Mouse (Mus musculus): Measurements from ENCODE around the gene Slc35e3. TPM values are rescaled to one million over a fixed set of nuclear protein-coding genes. Genes with fewer than 3 reads are reported as not detected.

The Slc35e3 gene
- polyA plus RNA-seq, 2 experiments = 1.3 to 1.7 TPM

DNA sequence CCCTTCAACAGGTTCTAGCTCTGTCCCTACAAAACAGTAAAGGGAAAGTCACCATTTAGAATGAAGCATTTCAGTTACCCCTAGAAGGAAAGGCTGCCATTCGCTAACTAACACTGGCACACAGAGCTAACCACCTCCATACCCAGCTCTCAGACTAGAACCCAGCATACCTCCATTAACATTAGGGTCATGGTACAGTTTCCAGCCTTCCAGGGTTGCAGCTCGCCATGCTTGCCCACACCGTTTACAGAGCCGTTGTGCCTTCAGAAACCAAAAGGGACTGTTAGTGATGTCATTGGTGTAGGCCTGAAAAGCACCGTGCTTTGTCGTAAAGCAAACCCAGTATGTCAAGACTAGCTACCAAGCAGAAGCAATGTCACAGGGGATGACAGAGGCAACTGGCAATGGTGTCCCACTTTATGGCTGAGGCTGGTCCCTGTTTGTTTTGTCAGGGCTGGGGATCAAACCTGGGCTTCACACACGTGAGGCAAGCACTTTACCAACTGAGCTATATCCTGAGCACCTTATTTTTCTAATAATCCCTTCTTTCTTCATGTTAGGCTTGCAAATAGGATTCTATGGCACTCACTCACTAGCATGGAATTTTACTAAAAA is 27.0 kb upstream of the Slc35e3 start:
- 88% methylated on average over 7 of the region's 7 CpGs for WGBS (ENCODE audit: insufficient replicate concordance)
- Histone ChIP-seq H3K9me3 (ENCODE audit: control insufficient read depth, low read length) (no peaks in the 10 kb centered on the region), H3K36me3 (replicated peaks; ENCODE audit: control insufficient read depth, insufficient read depth, low read depth) (peaks cover 68% of the 10 kb centered on the region), H3K4me1 (replicated peaks; ENCODE audit: control insufficient read depth in 2 of 2, insufficient read depth in 2 of 2, low read length in 1 of 2) (no peaks in the 10 kb centered on the region), H3K4me2 (ENCODE audit: low read depth) (no peak overlapping the region), H3K27me3 (ENCODE audit: control insufficient read depth, insufficient read depth, low read length) (no peaks in the 10 kb centered on the region), H3K4me3 (ENCODE audit: insufficient read depth in 1 of 2, low read depth in 2 of 2, low read length in 2 of 2) (no peak overlapping the region), H3K27ac (no peak overlapping the region), H3K9ac (replicated peaks) (no peak overlapping the region)
- ATAC-seq (ENCODE audit: insufficient read depth) (no peak), DNase-seq (ENCODE audit: low read depth in 3 of 3, low spot score in 3 of 3) (no peak)
- TF ChIP-seq EP300 (IDR thresholded peaks at IDR 0.05; ENCODE audit: low read depth) = no peak
- no peak for TF ChIP-seq CTCF (IDR thresholded peaks at IDR 0.05; ENCODE audit: low read depth)

GRCm38 (mm10) chr10:117772364-117773105 is 26.4 kb upstream of the Slc35e3 start:
- H3K36me3 ChIP-seq (replicated peaks; ENCODE audit: control insufficient read depth, insufficient read depth, low read depth) = peaks cover 68% of the 10 kb centered on the region
- no peak for DNase-seq (ENCODE audit: low read depth in 3 of 3, low spot score in 3 of 3)
- no peak for ATAC-seq (ENCODE audit: insufficient read depth)

DNA sequence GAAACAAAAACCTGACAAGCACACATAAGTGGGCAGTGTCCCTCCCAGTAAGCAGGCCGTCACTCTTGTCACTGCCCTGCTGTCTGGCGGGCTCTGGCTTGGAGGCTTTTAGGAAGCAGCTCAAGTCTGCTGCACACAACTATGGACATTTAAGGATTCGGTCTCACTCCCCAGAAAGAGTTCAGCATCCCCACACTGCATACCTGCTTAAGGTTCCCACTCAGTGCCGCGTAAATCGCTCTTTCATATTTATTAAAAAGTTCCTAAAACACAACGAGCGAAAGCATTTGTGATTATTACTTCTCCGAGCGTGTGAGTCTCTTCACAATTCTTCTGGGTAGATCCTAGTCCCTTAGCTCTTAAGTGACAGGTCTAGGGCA is 25.0 kb upstream of the Slc35e3 start:
- Histone ChIP-seq H3K4me3 (ENCODE audit: insufficient read depth in 1 of 2, low read depth in 2 of 2, low read length in 2 of 2) (no peak overlapping the region), H3K4me1 (replicated peaks; ENCODE audit: control insufficient read depth in 2 of 2, insufficient read depth in 2 of 2, low read length in 1 of 2) (no peaks in the 10 kb centered on the region), H3K27me3 (ENCODE audit: control insufficient read depth, insufficient read depth, low read length) (no peaks in the 10 kb centered on the region), H3K27ac (no peak overlapping the region), H3K9me3 (ENCODE audit: control insufficient read depth, low read length) (no peaks in the 10 kb centered on the region), H3K4me2 (ENCODE audit: low read depth) (no peak overlapping the region), H3K9ac (replicated peaks) (no peak overlapping the region), H3K36me3 (replicated peaks; ENCODE audit: control insufficient read depth, insufficient read depth, low read depth) (peaks cover 68% of the 10 kb centered on the region)
- 89% methylated on average over 10 of the region's 10 CpGs for WGBS (ENCODE audit: insufficient replicate concordance)
- ATAC-seq (ENCODE audit: insufficient read depth) (no peak), DNase-seq (ENCODE audit: low read depth in 3 of 3, low spot score in 3 of 3) (no peak)
- TF ChIP-seq EP300 (IDR thresholded peaks at IDR 0.05; ENCODE audit: low read depth) (no peak), CTCF (IDR thresholded peaks at IDR 0.05; ENCODE audit: low read depth) (no peak)

More at GRCm38 (mm10) chr10:117772364-117773105, 26.4 kb upstream of the Slc35e3 start:
- Histone ChIP-seq H3K27me3 (ENCODE audit: control insufficient read depth, insufficient read depth, low read length) (no peaks in the 10 kb centered on the region), H3K4me2 (ENCODE audit: low read depth) (no peak overlapping the region), H3K9me3 (ENCODE audit: control insufficient read depth, low read length) (no peaks in the 10 kb centered on the region), H3K27ac (no peak overlapping the region), H3K4me3 (ENCODE audit: insufficient read depth in 1 of 2, low read depth in 2 of 2, low read length in 2 of 2) (no peak overlapping the region), H3K9ac (replicated peaks) (no peak overlapping the region), H3K4me1 (replicated peaks; ENCODE audit: control insufficient read depth in 2 of 2, insufficient read depth in 2 of 2, low read length in 1 of 2) (no peaks in the 10 kb centered on the region)
- no peak for TF ChIP-seq CTCF (IDR thresholded peaks at IDR 0.05; ENCODE audit: low read depth)
- WGBS (ENCODE audit: insufficient replicate concordance) = 86% methylated on average over 17 of the region's 17 CpGs

GRCm38 (mm10) chr10:117770286-117771130 is 24.3 kb upstream of the Slc35e3 start:
- Histone ChIP-seq H3K27ac (no peak overlapping the region), H3K4me2 (ENCODE audit: low read depth) (no peak overlapping the region), H3K9ac (replicated peaks) (no peak overlapping the region), H3K36me3 (replicated peaks; ENCODE audit: control insufficient read depth, insufficient read depth, low read depth) (peaks cover 69% of the 10 kb centered on the region), H3K27me3 (ENCODE audit: control insufficient read depth, insufficient read depth, low read length) (no peaks in the 10 kb centered on the region), H3K4me3 (ENCODE audit: insufficient read depth in 1 of 2, low read depth in 2 of 2, low read length in 2 of 2) (no peak overlapping the region), H3K4me1 (replicated peaks; ENCODE audit: control insufficient read depth in 2 of 2, insufficient read depth in 2 of 2, low read length in 1 of 2) (no peaks in the 10 kb centered on the region), H3K9me3 (ENCODE audit: control insufficient read depth, low read length) (no peaks in the 10 kb centered on the region)
- DNase-seq (ENCODE audit: low read depth in 3 of 3, low spot score in 3 of 3) (no peak), ATAC-seq (ENCODE audit: insufficient read depth) (no peak)
- TF ChIP-seq CTCF (IDR thresholded peaks at IDR 0.05; ENCODE audit: low read depth) = no peak
- no peak for TF ChIP-seq EP300 (IDR thresholded peaks at IDR 0.05; ENCODE audit: low read depth)
- WGBS (ENCODE audit: insufficient replicate concordance) = 87% methylated on average over 18 of the region's 18 CpGs
